Mouse (Mus musculus) E14TG2a.4 (cell line): ENCODE results near the gene Tcstv3.

Source experiments
- H3K27me3 ChIP-seq: 2 replicates; pipeline ENCODE4 v1.6.1; 2014; ENCODE audit warnings: low read length, control low read depth; ENCODE audit not compliant: insufficient read depth
- H3K36me3 ChIP-seq: 2 replicates; pipeline ENCODE4 v1.6.1; 2014; ENCODE audit warnings: low read length, control low read depth; ENCODE audit not compliant: insufficient read depth
- H3K4me1 ChIP-seq: replicated peaks from 2 replicates; pipeline ENCODE4 v1.6.1; 2014; ENCODE audit warnings: low read depth, low read length, control low read depth
- H3K4me3 ChIP-seq: replicated peaks from 2 replicates; pipeline ENCODE4 v1.5.1; 2014; ENCODE audit warnings: mild to moderate bottlenecking, low read length
- H3K9me3 ChIP-seq: 2 replicates; pipeline ENCODE4 v1.6.1; 2014; ENCODE audit warnings: low read length, control low read depth
- CTCF ChIP-seq: conservative IDR thresholded peaks from 2 replicates; pipeline ENCODE4 v1.5.1; 2014; ENCODE audit warnings: low read length
- NANOG ChIP-seq: IDR thresholded peaks from 2 replicates; pipeline ENCODE4 v1.6.1; 2014; ENCODE audit warnings: borderline replicate concordance, low read length, mixed read lengths
- POU5F1 ChIP-seq: IDR thresholded peaks from 2 replicates; pipeline ENCODE4 v1.6.1; 2014; ENCODE audit warnings: low read length, borderline replicate concordance

Gene Tcstv3

GRCm38 (mm10) chr13:120320721-120321120, 4.0 kb downstream of the Tcstv3 start:
- TF ChIP-seq CTCF (no peak), NANOG (no peak), POU5F1 (no peak)

More at GRCm38 (mm10) chr13:120320721-120321120, 4.0 kb downstream of the Tcstv3 start:
- no peaks in the 10 kb centered on the region for H3K27me3 ChIP-seq
- H3K9me3 ChIP-seq: peaks cover 38% of the 10 kb centered on the region
- no peaks in the 10 kb centered on the region for H3K4me1 ChIP-seq
- H3K36me3 ChIP-seq: no peaks in the 10 kb centered on the region
- peak overlapping the region; percentile 37; the same call in 1 of the 2 replicates for H3K4me3 ChIP-seq
